Mouse (Mus musculus): ENCODE results near the gene Atp8b5.

Gene Atp8b5

DNA sequence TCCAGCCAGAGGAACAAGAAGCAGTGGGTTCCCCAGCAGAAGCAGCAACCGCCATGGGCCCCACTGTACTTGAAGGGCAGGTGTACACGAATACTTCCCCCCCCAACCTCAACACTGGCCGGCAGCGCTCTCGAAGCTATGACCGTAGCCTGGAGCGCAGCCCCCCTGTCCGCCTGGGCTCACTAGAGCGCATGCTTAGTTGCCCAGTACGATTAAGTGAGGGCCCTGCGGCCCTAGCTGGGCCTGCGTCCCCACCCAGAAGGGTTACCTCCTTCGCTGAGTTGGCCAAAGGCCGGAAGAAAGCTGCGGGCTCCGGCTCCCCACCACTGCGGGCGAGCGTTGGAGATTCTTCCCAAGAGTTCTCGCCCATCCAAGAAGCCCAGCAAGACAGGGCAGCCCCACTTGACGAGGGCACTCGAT, 149.1 kb downstream of the Atp8b5 start:
- DNase-seq, result no peak

DNA sequence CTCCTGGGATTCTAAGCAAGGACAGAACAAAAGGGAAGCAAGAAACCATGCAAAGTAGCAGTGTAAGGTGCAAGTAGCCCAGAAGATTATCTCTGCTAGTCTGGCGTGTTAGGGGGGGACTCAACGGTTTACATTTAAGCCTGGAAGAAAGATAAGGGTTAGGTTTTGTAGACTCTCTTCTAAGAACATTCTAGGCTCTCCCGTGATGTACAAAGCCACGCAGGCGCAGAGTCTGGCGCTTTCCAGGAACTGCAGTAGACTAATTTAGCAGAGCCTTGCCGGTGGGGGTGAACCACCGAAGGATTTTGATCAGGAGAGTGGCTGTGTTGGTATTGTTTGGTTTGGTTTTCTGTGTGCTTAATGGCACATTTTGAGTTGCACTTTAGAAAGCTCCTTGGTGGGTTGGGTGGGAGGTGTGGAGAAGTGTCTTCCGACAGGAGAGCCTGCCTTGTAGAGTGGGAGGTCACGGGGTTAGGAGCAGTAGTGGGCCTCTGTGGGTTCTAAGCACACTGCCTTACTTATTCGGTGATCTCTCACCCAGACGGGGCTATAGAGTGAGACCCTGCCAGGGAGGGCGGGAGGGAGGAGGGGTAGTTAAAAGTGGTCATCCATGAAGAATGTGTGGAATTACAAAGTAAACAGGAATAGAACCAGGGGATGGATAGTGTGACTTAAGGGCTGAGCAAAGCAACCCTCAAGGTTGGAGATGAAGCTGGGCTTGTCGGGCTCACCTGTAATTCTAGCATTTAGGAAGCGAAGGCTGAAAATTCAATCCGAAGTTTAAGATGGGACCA, 150.5 kb downstream of the Atp8b5 start:
- no peak for DNase-seq

DNA sequence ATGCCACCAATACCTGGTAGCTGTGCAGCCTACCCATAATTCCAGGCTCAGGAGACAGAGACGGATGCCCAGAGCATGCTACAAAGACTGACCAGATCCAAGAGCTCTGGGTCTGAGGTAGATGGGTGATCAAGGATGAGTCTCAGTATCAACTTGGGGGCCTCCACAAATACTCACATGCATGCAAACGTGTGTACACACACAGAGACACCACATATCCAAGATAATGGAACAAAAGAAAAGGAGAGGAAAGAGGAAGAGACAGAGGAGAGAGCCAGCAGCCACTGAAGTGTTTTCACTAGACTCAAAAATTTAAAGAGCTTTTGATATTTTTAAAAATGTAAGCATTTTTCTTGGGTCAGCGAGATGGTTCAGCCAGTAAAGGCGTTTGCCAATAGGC, 151.5 kb downstream of the Atp8b5 start:
- DNase-seq, result no peak

DNA sequence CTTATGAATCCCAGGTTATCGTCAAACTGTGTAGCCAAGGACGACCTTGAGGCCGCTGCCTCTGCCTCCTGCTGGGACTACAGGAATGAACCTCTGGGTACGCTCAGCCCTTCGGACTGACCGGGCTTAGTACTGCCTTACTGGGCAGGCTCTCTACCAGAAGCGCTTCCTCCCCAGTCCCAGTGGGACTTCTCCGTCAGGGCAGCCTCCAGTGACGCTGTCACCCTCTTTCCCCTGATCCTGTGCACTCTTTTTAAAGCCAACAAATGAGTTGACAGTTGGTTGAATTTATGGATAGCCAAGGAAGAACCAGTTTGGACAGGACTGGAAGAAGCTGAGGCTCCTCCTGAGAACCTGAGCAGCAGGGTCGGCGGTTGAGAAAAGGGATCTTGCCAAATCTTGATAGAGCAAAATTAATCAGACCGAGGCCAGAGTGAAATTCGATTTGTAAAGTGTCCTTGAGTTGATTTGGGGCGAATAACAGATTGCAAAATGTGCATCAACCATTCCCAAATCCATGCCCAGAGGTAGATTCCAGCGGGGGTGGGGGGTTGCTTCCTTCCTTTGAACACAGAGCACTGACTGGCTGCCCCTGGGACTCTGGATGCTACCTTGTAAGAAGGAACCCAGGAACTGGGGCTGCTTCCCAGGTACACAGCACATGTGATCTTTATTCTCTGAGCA, 152.2 kb downstream of the Atp8b5 start:
- no peak for DNase-seq

- DNase-seq, result no peak
These were observed 152.9 kb downstream of the Atp8b5 start for GRCm38 (mm10) chr4:43419801-43420281.

DNA sequence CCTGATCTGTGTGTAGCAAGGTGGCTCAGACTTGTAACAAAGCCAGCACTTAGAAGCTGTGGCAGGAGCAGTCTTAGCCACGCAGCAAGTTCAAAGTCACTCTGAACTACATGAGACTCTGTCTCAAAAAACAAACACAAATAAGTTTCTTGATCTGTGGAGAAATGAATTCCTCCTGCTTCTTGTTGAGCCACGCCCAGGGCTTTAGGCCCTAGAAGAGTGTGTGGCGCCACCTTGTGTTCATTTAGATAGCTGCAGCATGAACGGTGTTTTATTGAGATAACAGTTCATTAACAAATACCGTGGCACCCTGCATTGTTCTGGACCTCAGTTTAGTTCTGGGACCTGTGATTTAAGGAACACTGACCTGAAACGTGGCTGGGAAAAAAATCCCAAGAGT, 153.3 kb downstream of the Atp8b5 start:
- DNase-seq, result peak; percentile 66

GRCm38 (mm10) chr4:43421632-43422240, 154.8 kb downstream of the Atp8b5 start:
- DNase-seq, result no peak

Measured in right cerebral cortex, postnatal 25 days (tissue).